Mouse (Mus musculus): ENCODE results near the gene Tsc1. TPM values are rescaled to one million over a fixed set of nuclear protein-coding genes. Genes with fewer than 3 reads are reported as not detected.

Tsc1 gene
- polyA plus RNA-seq, 1 experiment from 2014 or later: 23.3 TPM

- no peak overlapping the region for H3K4me2 ChIP-seq (replicated peaks; ENCODE audit: low read depth, low read length)
- H3K27ac ChIP-seq (ENCODE audit: low read length): no peak overlapping the region
- H3K4me3 ChIP-seq (ENCODE audit: low read length): no peak overlapping the region
- no peaks in the 10 kb centered on the region for H3K36me3 ChIP-seq (ENCODE audit: insufficient read depth, low read length)
- peaks cover 5% of the 10 kb centered on the region; the same call in 1 of the 2 replicates for H3K4me1 ChIP-seq (ENCODE audit: insufficient read depth, low read length)
- H3K9me3 ChIP-seq (ENCODE audit: low read length): no peaks in the 10 kb centered on the region
- H3K9ac ChIP-seq (replicated peaks; ENCODE audit: low read length): no peak overlapping the region
- H3K27me3 ChIP-seq (ENCODE audit: insufficient read depth, low read length): no peaks in the 10 kb centered on the region
- 64% methylated on average over 10 of the region's 10 CpGs for WGBS
- no peak for ATAC-seq (ENCODE audit: low FRiP score, low TSS enrichment)
Measured at GRCm38 (mm10) chr2:28612436-28613063, 28.5 kb upstream of the Tsc1 start.

GRCm38 (mm10) chr2:28613599-28613998 lies 27.4 kb upstream of the Tsc1 start:
- Histone ChIP-seq H3K4me2 (replicated peaks; ENCODE audit: low read depth, low read length) (no peak overlapping the region), H3K27me3 (ENCODE audit: insufficient read depth, low read length) (no peaks in the 10 kb centered on the region), H3K36me3 (ENCODE audit: insufficient read depth, low read length) (no peaks in the 10 kb centered on the region), H3K9ac (replicated peaks; ENCODE audit: low read length) (no peak overlapping the region), H3K4me3 (ENCODE audit: low read length) (no peak overlapping the region), H3K4me1 (ENCODE audit: insufficient read depth, low read length) (peaks cover 14% of the 10 kb centered on the region), H3K27ac (ENCODE audit: low read length) (no peak overlapping the region), H3K9me3 (ENCODE audit: low read length) (no peaks in the 10 kb centered on the region)
- WGBS: 85% methylated on average over 10 of the region's 10 CpGs
- no peak for ATAC-seq (ENCODE audit: low FRiP score, low TSS enrichment)

- Histone ChIP-seq H3K4me3 (ENCODE audit: low read length) (no peak overlapping the region), H3K4me2 (replicated peaks; ENCODE audit: low read depth, low read length) (no peak overlapping the region), H3K9me3 (ENCODE audit: low read length) (no peaks in the 10 kb centered on the region), H3K27me3 (ENCODE audit: insufficient read depth, low read length) (peaks cover 8% of the 10 kb centered on the region), H3K9ac (replicated peaks; ENCODE audit: low read length) (no peak overlapping the region), H3K36me3 (ENCODE audit: insufficient read depth, low read length) (no peaks in the 10 kb centered on the region), H3K4me1 (ENCODE audit: insufficient read depth, low read length) (peaks cover 10% of the 10 kb centered on the region), H3K27ac (ENCODE audit: low read length) (no peak overlapping the region)
- ATAC-seq (ENCODE audit: low FRiP score, low TSS enrichment): no peak
- 34% methylated on average over 5 of the region's 5 CpGs for WGBS
Measured at GRCm38 (mm10) chr2:28616358-28616757, 24.7 kb upstream of the Tsc1 start.

DNA sequence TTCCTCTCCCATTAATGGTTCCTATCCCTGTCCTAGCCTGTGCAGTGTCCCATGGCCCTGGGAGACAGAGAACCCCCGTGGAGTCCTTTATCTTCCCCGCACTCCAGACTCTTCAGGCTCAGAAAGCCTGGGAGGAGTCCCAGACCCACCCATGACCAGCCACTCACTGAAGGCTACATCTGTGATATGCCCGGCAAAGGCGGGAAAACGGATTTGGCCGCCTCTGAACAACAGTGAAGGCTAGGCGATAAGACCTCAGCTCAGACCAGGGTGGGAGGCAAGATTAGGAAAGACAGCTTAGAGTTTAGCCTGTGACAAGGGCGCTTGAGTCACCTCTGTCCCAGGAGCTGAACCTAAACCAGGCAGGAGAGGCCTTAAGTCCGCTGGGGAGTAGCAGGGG lies 24.2 kb upstream of the Tsc1 start:
- Histone ChIP-seq H3K36me3 (ENCODE audit: insufficient read depth, low read length) (no peaks in the 10 kb centered on the region), H3K27ac (ENCODE audit: low read length) (no peak overlapping the region), H3K27me3 (ENCODE audit: insufficient read depth, low read length) (peaks cover 12% of the 10 kb centered on the region), H3K4me2 (replicated peaks; ENCODE audit: low read depth, low read length) (no peak overlapping the region), H3K4me3 (ENCODE audit: low read length) (no peak overlapping the region), H3K9me3 (ENCODE audit: low read length) (no peaks in the 10 kb centered on the region), H3K4me1 (ENCODE audit: insufficient read depth, low read length) (peaks cover 10% of the 10 kb centered on the region), H3K9ac (replicated peaks; ENCODE audit: low read length) (no peak overlapping the region)
- WGBS: 83% methylated on average over 9 of the region's 9 CpGs
- ATAC-seq (ENCODE audit: low FRiP score, low TSS enrichment): no peak

- peaks cover 10% of the 10 kb centered on the region for H3K4me1 ChIP-seq (ENCODE audit: insufficient read depth, low read length)
- H3K27ac ChIP-seq (ENCODE audit: low read length): no peak overlapping the region
- no peak overlapping the region for H3K9ac ChIP-seq (replicated peaks; ENCODE audit: low read length)
- ATAC-seq (ENCODE audit: low FRiP score, low TSS enrichment): 0 out of 2 replicates have a peak, but pooled peaks have one; percentile 53
- no peak overlapping the region for H3K4me3 ChIP-seq (ENCODE audit: low read length)
- no peaks in the 10 kb centered on the region for H3K9me3 ChIP-seq (ENCODE audit: low read length)
- peaks cover 17% of the 10 kb centered on the region for H3K27me3 ChIP-seq (ENCODE audit: insufficient read depth, low read length)
- no peaks in the 10 kb centered on the region for H3K36me3 ChIP-seq (ENCODE audit: insufficient read depth, low read length)
- no peak overlapping the region for H3K4me2 ChIP-seq (replicated peaks; ENCODE audit: low read depth, low read length)
- 77% methylated on average over 8 of the region's 8 CpGs for WGBS
Measured at GRCm38 (mm10) chr2:28617498-28618486, 23.2 kb upstream of the Tsc1 start.

GRCm38 (mm10) chr2:28618777-28619336 lies 22.2 kb upstream of the Tsc1 start:
- Histone ChIP-seq H3K4me1 (ENCODE audit: insufficient read depth, low read length) (peaks cover 10% of the 10 kb centered on the region), H3K9me3 (ENCODE audit: low read length) (no peaks in the 10 kb centered on the region), H3K4me2 (replicated peaks; ENCODE audit: low read depth, low read length) (no peak overlapping the region), H3K9ac (replicated peaks; ENCODE audit: low read length) (no peak overlapping the region), H3K27ac (ENCODE audit: low read length) (no peak overlapping the region), H3K27me3 (ENCODE audit: insufficient read depth, low read length) (peaks cover 17% of the 10 kb centered on the region), H3K36me3 (ENCODE audit: insufficient read depth, low read length) (no peaks in the 10 kb centered on the region), H3K4me3 (ENCODE audit: low read length) (no peak overlapping the region)
- 80% methylated on average over 6 of the region's 6 CpGs for WGBS
- no peak for ATAC-seq (ENCODE audit: low FRiP score, low TSS enrichment)

DNA sequence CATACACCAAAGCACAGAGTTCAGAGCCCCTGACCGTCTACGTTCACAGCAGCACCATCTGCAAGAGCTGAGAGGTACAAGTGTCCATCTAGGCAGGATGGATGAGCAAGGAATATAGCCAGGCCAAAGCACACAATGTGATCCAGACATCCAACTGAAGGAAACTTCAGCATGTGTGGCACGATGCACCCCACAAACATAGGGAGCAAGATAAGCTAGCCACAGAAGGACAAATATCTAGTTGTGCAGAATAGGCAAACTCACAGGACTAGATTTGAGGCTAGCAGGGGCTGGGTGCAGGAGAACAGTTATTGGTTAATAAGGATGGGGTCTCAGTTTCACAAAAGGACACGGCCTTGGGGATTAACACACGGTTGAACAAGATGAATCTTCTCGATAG lies 21.7 kb upstream of the Tsc1 start:
- no peak for ATAC-seq (ENCODE audit: low FRiP score, low TSS enrichment)
- H3K27me3 ChIP-seq (ENCODE audit: insufficient read depth, low read length): peaks cover 17% of the 10 kb centered on the region
- WGBS: 77% methylated on average over 6 of the region's 6 CpGs
- H3K9me3 ChIP-seq (ENCODE audit: low read length): no peaks in the 10 kb centered on the region
- no peak overlapping the region for H3K9ac ChIP-seq (replicated peaks; ENCODE audit: low read length)
- no peaks in the 10 kb centered on the region for H3K36me3 ChIP-seq (ENCODE audit: insufficient read depth, low read length)
- H3K4me3 ChIP-seq (ENCODE audit: low read length): no peak overlapping the region
- H3K4me1 ChIP-seq (ENCODE audit: insufficient read depth, low read length): peaks cover 10% of the 10 kb centered on the region
- no peak overlapping the region for H3K27ac ChIP-seq (ENCODE audit: low read length)
- no peak overlapping the region for H3K4me2 ChIP-seq (replicated peaks; ENCODE audit: low read depth, low read length)

GRCm38 (mm10) chr2:28620522-28620921 lies 20.5 kb upstream of the Tsc1 start:
- WGBS: 61% methylated on average over 10 of the region's 10 CpGs
- H3K27me3 ChIP-seq (ENCODE audit: insufficient read depth, low read length): peaks cover 17% of the 10 kb centered on the region
- peaks cover 10% of the 10 kb centered on the region for H3K4me1 ChIP-seq (ENCODE audit: insufficient read depth, low read length)
- no peak overlapping the region for H3K4me2 ChIP-seq (replicated peaks; ENCODE audit: low read depth, low read length)
- H3K9ac ChIP-seq (replicated peaks; ENCODE audit: low read length): no peak overlapping the region
- H3K27ac ChIP-seq (ENCODE audit: low read length): no peak overlapping the region
- no peak overlapping the region for H3K4me3 ChIP-seq (ENCODE audit: low read length)
- H3K9me3 ChIP-seq (ENCODE audit: low read length): no peaks in the 10 kb centered on the region
- ATAC-seq (ENCODE audit: low FRiP score, low TSS enrichment): no peak
- no peaks in the 10 kb centered on the region for H3K36me3 ChIP-seq (ENCODE audit: insufficient read depth, low read length)

DNA sequence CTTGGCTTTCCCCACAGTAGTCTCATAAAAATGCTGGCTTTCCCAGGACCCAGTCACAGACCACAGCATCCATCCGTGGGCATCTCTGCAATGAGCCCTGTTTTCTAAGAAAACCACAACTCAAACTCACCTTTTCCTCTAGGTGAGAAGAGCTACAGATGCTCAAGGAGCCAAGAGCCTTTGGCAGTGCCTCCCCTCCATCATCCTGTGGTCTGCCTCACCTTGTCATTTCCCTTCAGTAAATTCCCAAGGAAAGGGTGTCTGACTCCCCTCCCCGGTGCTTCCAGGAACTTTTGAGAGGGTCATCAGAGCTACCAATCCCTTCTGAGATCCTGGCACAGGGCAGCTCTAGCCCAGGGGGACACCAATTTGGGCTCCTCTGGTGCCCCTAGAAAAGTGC lies 19.9 kb upstream of the Tsc1 start:
- 18% methylated on average over 2 of the region's 2 CpGs for WGBS
- no peak overlapping the region for H3K4me3 ChIP-seq (ENCODE audit: low read length)
- H3K36me3 ChIP-seq (ENCODE audit: insufficient read depth, low read length): no peaks in the 10 kb centered on the region
- no peak overlapping the region for H3K27ac ChIP-seq (ENCODE audit: low read length)
- H3K27me3 ChIP-seq (ENCODE audit: insufficient read depth, low read length): peaks cover 17% of the 10 kb centered on the region
- H3K9ac ChIP-seq (replicated peaks; ENCODE audit: low read length): no peak overlapping the region
- H3K4me2 ChIP-seq (replicated peaks; ENCODE audit: low read depth, low read length): no peak overlapping the region
- peaks cover 10% of the 10 kb centered on the region for H3K4me1 ChIP-seq (ENCODE audit: insufficient read depth, low read length)
- no peaks in the 10 kb centered on the region for H3K9me3 ChIP-seq (ENCODE audit: low read length)
- no peak for ATAC-seq (ENCODE audit: low FRiP score, low TSS enrichment)

Measured in kidney, embryonic 16.5 days (tissue).